Mouse (Mus musculus): ENCODE measurements around the gene Ankmy1. TPM values are rescaled to one million over a fixed set of nuclear protein-coding genes. Genes with fewer than 3 reads are reported as not detected.

Ankmy1 gene
- polyA plus RNA-seq, 1 experiment from 2014 or later = 0.55 TPM

GRCm38 (mm10) chr1:92840231-92840890, 62.3 kb downstream of the Ankmy1 start:
- Histone ChIP-seq H3K27me3 (replicated peaks; ENCODE audit: control insufficient read depth, insufficient read depth, low read length) (no peaks in the 10 kb centered on the region), H3K4me1 (ENCODE audit: control insufficient read depth, insufficient read depth, low read depth, low read length) (peaks cover 11% of the 10 kb centered on the region), H3K4me3 (ENCODE audit: low read length) (no peak overlapping the region), H3K36me3 (ENCODE audit: control insufficient read depth, insufficient read depth, low read length) (0 out of 2 replicates have a peak, but pooled peaks cover 5% of the 10 kb centered on the region), H3K9me3 (ENCODE audit: control insufficient read depth, low read length) (no peaks in the 10 kb centered on the region), H3K27ac (ENCODE audit: low read depth, low read length) (no peak overlapping the region), H3K4me2 (ENCODE audit: low read length) (no peak overlapping the region), H3K9ac (ENCODE audit: low read depth, low read length) (no peak overlapping the region)
- no peak for ATAC-seq
- 83% methylated on average over 8 of the region's 8 CpGs for WGBS

GRCm38 (mm10) chr1:92839211-92839610, 63.5 kb downstream of the Ankmy1 start:
- Histone ChIP-seq H3K36me3 (ENCODE audit: control insufficient read depth, insufficient read depth, low read length) (0 out of 2 replicates have a peak, but pooled peaks cover 5% of the 10 kb centered on the region), H3K4me2 (ENCODE audit: low read length) (no peak overlapping the region), H3K4me1 (ENCODE audit: control insufficient read depth, insufficient read depth, low read depth, low read length) (peaks cover 23% of the 10 kb centered on the region), H3K27ac (ENCODE audit: low read depth, low read length) (no peak overlapping the region), H3K27me3 (replicated peaks; ENCODE audit: control insufficient read depth, insufficient read depth, low read length) (no peaks in the 10 kb centered on the region), H3K4me3 (ENCODE audit: low read length) (no peak overlapping the region), H3K9ac (ENCODE audit: low read depth, low read length) (no peak overlapping the region), H3K9me3 (ENCODE audit: control insufficient read depth, low read length) (no peaks in the 10 kb centered on the region)
- 76% methylated on average over 7 of the region's 7 CpGs for WGBS
- ATAC-seq = no peak

- ATAC-seq = peak; percentile 29
- Histone ChIP-seq H3K27me3 (replicated peaks; ENCODE audit: control insufficient read depth, insufficient read depth, low read length) (no peaks in the 10 kb centered on the region), H3K4me1 (ENCODE audit: control insufficient read depth, insufficient read depth, low read depth, low read length) (peaks cover 33% of the 10 kb centered on the region), H3K4me2 (ENCODE audit: low read length) (no peak overlapping the region), H3K9me3 (ENCODE audit: control insufficient read depth, low read length) (no peaks in the 10 kb centered on the region), H3K36me3 (ENCODE audit: control insufficient read depth, insufficient read depth, low read length) (0 out of 2 replicates have a peak, but pooled peaks cover 5% of the 10 kb centered on the region), H3K9ac (ENCODE audit: low read depth, low read length) (no peak overlapping the region), H3K27ac (ENCODE audit: low read depth, low read length) (no peak overlapping the region), H3K4me3 (ENCODE audit: low read length) (no peak overlapping the region)
- 55% methylated on average over 14 of the region's 14 CpGs for WGBS
Observed at GRCm38 (mm10) chr1:92837931-92838833, 64.5 kb downstream of the Ankmy1 start.

- Histone ChIP-seq H3K9ac (ENCODE audit: low read depth, low read length) (peak overlapping the region; percentile 98; the same call in 1 of the 2 replicates), H3K36me3 (ENCODE audit: control insufficient read depth, insufficient read depth, low read length) (0 out of 2 replicates have a peak, but pooled peaks cover 5% of the 10 kb centered on the region), H3K9me3 (ENCODE audit: control insufficient read depth, low read length) (no peaks in the 10 kb centered on the region), H3K4me1 (ENCODE audit: control insufficient read depth, insufficient read depth, low read depth, low read length) (peaks cover 41% of the 10 kb centered on the region), H3K4me2 (ENCODE audit: low read length) (peak overlapping the region; percentile 88), H3K27ac (ENCODE audit: low read depth, low read length) (no peak overlapping the region; the same call in 1 of the 2 replicates), H3K4me3 (ENCODE audit: low read length) (peak overlapping the region; percentile 92; the same call in 1 of the 2 replicates), H3K27me3 (replicated peaks; ENCODE audit: control insufficient read depth, insufficient read depth, low read length) (0 out of 2 replicates have a peak, but pooled peaks cover 5% of the 10 kb centered on the region)
- peak; percentile 45; the same call in 1 of the 2 replicates for ATAC-seq
- 44% methylated on average over 7 of the region's 7 CpGs for WGBS
Observed at GRCm38 (mm10) chr1:92833987-92834706, 68.6 kb downstream of the Ankmy1 start.

- Histone ChIP-seq H3K4me2 (ENCODE audit: low read length) (peak overlapping the region; percentile 88), H3K27me3 (replicated peaks; ENCODE audit: control insufficient read depth, insufficient read depth, low read length) (0 out of 2 replicates have a peak, but pooled peaks cover 5% of the 10 kb centered on the region), H3K36me3 (ENCODE audit: control insufficient read depth, insufficient read depth, low read length) (0 out of 2 replicates have a peak, but pooled peaks cover 5% of the 10 kb centered on the region), H3K4me1 (ENCODE audit: control insufficient read depth, insufficient read depth, low read depth, low read length) (peaks cover 30% of the 10 kb centered on the region), H3K27ac (ENCODE audit: low read depth, low read length) (peak overlapping the region; percentile 95), H3K9ac (ENCODE audit: low read depth, low read length) (peak overlapping the region; percentile 98), H3K9me3 (ENCODE audit: control insufficient read depth, low read length) (no peaks in the 10 kb centered on the region), H3K4me3 (ENCODE audit: low read length) (peak overlapping the region; percentile 92)
- under 1% methylated on average over 54 of the region's 62 CpGs for WGBS
- peak; percentile 12; the same call in 1 of the 2 replicates for ATAC-seq
Observed at GRCm38 (mm10) chr1:92832011-92833010, 70.4 kb downstream of the Ankmy1 start.

GRCm38 (mm10) chr1:92831188-92832001, 71.3 kb downstream of the Ankmy1 start, which contains the start of gene Gpc1:
Gene Gpc1 (plus strand): TSS chr1:92831645.
- H3K9ac ChIP-seq (ENCODE audit: low read depth, low read length) = peak within 1 kb of the TSS; percentile 98
- H3K36me3 ChIP-seq (ENCODE audit: control insufficient read depth, insufficient read depth, low read length) = 0 out of 2 replicates have a peak, but pooled peaks cover 5% of the 10 kb centered on the region
- 0% methylated on average over 55 of the region's 99 CpGs for WGBS
- H3K27ac ChIP-seq (ENCODE audit: low read depth, low read length) = peak within 1 kb of the TSS; percentile 95
- H3K9me3 ChIP-seq (ENCODE audit: control insufficient read depth, low read length) = no peaks in the 10 kb centered on the region
- peaks cover 30% of the 10 kb centered on the region for H3K4me1 ChIP-seq (ENCODE audit: control insufficient read depth, insufficient read depth, low read depth, low read length)
- H3K4me3 ChIP-seq (ENCODE audit: low read length) = peak within 1 kb of the TSS; percentile 92
- H3K27me3 ChIP-seq (replicated peaks; ENCODE audit: control insufficient read depth, insufficient read depth, low read length) = peaks cover 5% of the 10 kb centered on the region; the same call in 1 of the 2 replicates
- peak; percentile 82 for ATAC-seq
- peak within 1 kb of the TSS; percentile 88 for H3K4me2 ChIP-seq (ENCODE audit: low read length)

- peaks cover 5% of the 10 kb centered on the region; the same call in 1 of the 2 replicates for H3K27me3 ChIP-seq (replicated peaks; ENCODE audit: control insufficient read depth, insufficient read depth, low read length)
- H3K9ac ChIP-seq (ENCODE audit: low read depth, low read length) = peak overlapping the region; percentile 98
- H3K36me3 ChIP-seq (ENCODE audit: control insufficient read depth, insufficient read depth, low read length) = no peaks in the 10 kb centered on the region
- H3K4me1 ChIP-seq (ENCODE audit: control insufficient read depth, insufficient read depth, low read depth, low read length) = peaks cover 30% of the 10 kb centered on the region
- peak overlapping the region; percentile 95 for H3K27ac ChIP-seq (ENCODE audit: low read depth, low read length)
- H3K9me3 ChIP-seq (ENCODE audit: control insufficient read depth, low read length) = no peaks in the 10 kb centered on the region
- no peak for ATAC-seq
- 6% methylated on average over 13 of the region's 13 CpGs for WGBS
- H3K4me2 ChIP-seq (ENCODE audit: low read length) = peak overlapping the region; percentile 88
- peak overlapping the region; percentile 92 for H3K4me3 ChIP-seq (ENCODE audit: low read length)
Observed at GRCm38 (mm10) chr1:92830626-92831187, 72.0 kb downstream of the Ankmy1 start.

All from hindbrain, embryonic 16.5 days (tissue).